Mouse (Mus musculus): ENCODE measurements around the gene Tex13c2. TPM values are rescaled to one million over a fixed set of nuclear protein-coding genes. Genes with fewer than 3 reads are reported as not detected.

The Tex13c2 gene
- polyA plus RNA-seq (2011; ENCODE audit: insufficient read length, low read depth, missing spikeins), result not detected in 2 replicates

DNA sequence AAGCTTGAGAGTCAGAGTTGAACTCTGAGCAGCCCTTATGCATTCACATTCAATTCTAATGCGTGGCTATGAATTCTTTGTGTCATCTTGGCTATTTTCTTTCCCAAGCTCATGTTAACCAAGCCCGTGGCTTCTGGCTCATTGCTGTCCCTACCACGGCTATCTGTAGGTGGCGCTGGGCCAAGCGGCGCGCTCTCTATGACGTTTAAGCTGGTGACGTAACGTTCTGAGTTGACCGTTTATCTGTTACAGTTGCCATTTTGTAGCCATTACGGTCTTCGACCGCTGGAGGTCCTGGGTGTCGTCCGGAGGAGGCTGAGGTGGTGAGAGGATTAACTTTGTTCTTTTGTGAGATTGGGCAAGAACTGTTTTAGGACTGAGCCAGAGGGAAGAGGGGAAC lies at the start of gene Tex13c2:
Gene Tex13c2, plus strand, starts transcription at position 246 of the 400 bp plus-strand sequence.
- TF ChIP-seq POLR2A (IDR thresholded peaks at IDR 0.05; ENCODE audit: low read depth, low read length) (no peak), CTCF (IDR thresholded peaks at IDR 0.05; ENCODE audit: borderline replicate concordance, insufficient read depth, low read length) (no peak)
- Histone ChIP-seq H3K27ac (ENCODE audit: insufficient read depth, low read length) (no peak within 1 kb of the TSS), H3K4me3 (ENCODE audit: insufficient read depth, low read length) (no peak within 1 kb of the TSS), H3K4me1 (ENCODE audit: control insufficient read depth, insufficient read depth, low read length) (no peaks in the 10 kb centered on the region)

DNA sequence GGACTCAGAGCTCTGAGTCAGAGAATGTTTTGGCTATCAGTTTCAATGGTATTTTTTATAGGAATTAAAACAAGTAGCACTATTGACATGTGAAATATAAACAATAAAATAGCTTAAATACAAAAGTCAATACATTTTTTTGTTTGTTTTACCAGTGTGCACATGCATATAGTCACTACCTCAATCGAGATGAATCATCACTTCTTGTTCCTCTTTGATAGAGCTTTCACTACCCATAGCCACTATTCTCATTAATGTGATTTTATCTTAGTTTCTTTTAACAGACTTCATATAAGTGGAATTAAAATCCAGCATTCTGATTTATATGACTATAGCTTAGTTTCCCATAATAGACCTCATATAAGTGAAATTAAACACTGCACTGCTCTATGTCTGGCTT lies 39.2 kb upstream of the Tex13c2 start:
- H3K27ac ChIP-seq (ENCODE audit: insufficient read depth, low read length), result no peak overlapping the region
- H3K4me3 ChIP-seq (ENCODE audit: insufficient read depth, low read length), result no peak overlapping the region
- TF ChIP-seq POLR2A (IDR thresholded peaks at IDR 0.05; ENCODE audit: low read depth, low read length), result no peak
- TF ChIP-seq CTCF (IDR thresholded peaks at IDR 0.05; ENCODE audit: borderline replicate concordance, insufficient read depth, low read length), result no peak
- H3K4me1 ChIP-seq (ENCODE audit: control insufficient read depth, insufficient read depth, low read length), result no peaks in the 10 kb centered on the region

DNA sequence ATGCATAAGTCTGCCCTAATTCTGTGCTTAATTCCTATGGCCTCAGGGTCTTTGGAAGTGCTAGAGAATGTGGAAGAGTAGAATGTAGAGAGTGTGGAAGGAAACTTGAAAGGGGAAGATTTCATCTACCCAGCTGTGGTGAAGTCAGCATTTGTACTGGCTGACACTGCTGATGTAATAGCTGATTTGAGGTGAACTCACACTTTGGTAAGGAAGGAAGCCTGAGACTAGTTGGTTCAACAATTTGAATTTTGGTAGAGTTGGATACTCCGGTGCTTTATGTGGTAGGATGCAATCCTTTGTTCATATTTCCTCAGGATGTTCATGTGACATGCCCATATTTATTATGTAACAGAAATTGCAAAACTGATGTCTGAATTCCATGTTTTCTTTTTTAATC lies 36.5 kb upstream of the Tex13c2 start:
- Histone ChIP-seq H3K4me3 (ENCODE audit: insufficient read depth, low read length) (no peak overlapping the region), H3K27ac (ENCODE audit: insufficient read depth, low read length) (no peak overlapping the region), H3K4me1 (ENCODE audit: control insufficient read depth, insufficient read depth, low read length) (no peaks in the 10 kb centered on the region)
- TF ChIP-seq CTCF (IDR thresholded peaks at IDR 0.05; ENCODE audit: borderline replicate concordance, insufficient read depth, low read length) (no peak), POLR2A (IDR thresholded peaks at IDR 0.05; ENCODE audit: low read depth, low read length) (no peak)

DNA sequence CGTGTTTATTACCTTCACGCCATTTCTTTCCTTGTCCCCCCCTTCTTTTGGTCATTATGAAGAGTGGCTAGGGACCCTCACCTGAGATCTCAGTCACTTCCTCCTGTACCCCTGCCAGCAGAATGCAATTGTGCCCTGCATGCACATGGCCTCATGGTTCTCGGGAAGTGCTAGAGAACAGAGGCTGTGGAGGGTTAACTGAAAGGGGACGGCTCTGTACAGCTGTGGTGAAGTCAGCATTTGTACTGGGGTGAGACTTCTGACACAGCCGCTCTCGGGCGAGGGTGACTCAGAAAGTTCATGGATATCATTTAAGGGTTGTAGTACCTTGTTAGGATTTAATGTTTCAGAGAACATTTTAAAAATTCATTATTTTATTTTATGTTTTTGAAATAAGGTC lies 35.0 kb upstream of the Tex13c2 start:
- Histone ChIP-seq H3K27ac (ENCODE audit: insufficient read depth, low read length) (no peak overlapping the region), H3K4me3 (ENCODE audit: insufficient read depth, low read length) (no peak overlapping the region), H3K4me1 (ENCODE audit: control insufficient read depth, insufficient read depth, low read length) (no peaks in the 10 kb centered on the region)
- TF ChIP-seq CTCF (IDR thresholded peaks at IDR 0.05; ENCODE audit: borderline replicate concordance, insufficient read depth, low read length) (no peak), POLR2A (IDR thresholded peaks at IDR 0.05; ENCODE audit: low read depth, low read length) (no peak)

DNA sequence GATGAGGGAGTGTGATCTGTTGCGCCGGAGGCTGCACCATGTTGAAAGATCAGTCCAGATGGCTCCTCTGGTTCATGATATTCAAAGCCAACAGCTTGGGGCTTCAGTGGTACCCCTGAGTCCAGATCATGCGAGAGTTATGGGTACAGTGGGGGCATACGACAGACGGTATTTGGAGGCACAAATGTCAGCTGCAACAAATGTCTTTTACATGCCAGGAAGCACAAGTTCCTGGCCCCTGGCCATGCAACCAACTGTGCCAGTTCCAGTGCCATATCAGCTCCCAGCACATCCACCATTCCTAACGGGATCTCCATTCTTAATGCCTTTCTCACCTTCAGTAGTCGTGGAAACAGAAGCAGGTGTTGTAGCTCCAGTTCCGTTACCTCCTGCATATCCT lies 845 bp downstream of the Tex13c2 start:
- Histone ChIP-seq H3K4me3 (ENCODE audit: insufficient read depth, low read length) (no peak overlapping the region), H3K27ac (ENCODE audit: insufficient read depth, low read length) (no peak overlapping the region), H3K4me1 (ENCODE audit: control insufficient read depth, insufficient read depth, low read length) (no peaks in the 10 kb centered on the region)
- TF ChIP-seq CTCF (IDR thresholded peaks at IDR 0.05; ENCODE audit: borderline replicate concordance, insufficient read depth, low read length) (no peak), POLR2A (IDR thresholded peaks at IDR 0.05; ENCODE audit: low read depth, low read length) (no peak)

DNA sequence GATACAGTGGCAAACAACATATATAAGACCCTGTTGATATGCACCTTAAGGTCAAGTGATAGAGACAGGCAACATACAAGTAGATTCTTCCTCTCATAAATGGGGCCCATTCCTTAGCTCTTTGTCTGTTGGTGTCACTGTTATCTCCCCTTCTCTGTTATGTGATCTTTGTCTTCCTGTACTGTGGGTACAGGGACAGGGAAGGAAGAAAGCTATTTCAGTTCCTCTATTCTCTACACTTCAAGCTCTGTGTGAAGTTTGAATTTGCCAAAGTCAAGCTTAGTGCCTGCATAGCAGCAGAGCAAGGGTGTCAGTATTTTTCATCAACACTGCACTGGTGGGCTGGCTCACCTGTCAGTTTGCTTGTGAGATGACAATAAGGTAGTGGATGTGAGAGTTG lies 11.0 kb downstream of the Tex13c2 start:
- Histone ChIP-seq H3K4me1 (ENCODE audit: control insufficient read depth, insufficient read depth, low read length) (no peaks in the 10 kb centered on the region), H3K4me3 (ENCODE audit: insufficient read depth, low read length) (no peak overlapping the region), H3K27ac (ENCODE audit: insufficient read depth, low read length) (no peak overlapping the region)
- TF ChIP-seq POLR2A (IDR thresholded peaks at IDR 0.05; ENCODE audit: low read depth, low read length) (no peak), CTCF (IDR thresholded peaks at IDR 0.05; ENCODE audit: borderline replicate concordance, insufficient read depth, low read length) (no peak)

DNA sequence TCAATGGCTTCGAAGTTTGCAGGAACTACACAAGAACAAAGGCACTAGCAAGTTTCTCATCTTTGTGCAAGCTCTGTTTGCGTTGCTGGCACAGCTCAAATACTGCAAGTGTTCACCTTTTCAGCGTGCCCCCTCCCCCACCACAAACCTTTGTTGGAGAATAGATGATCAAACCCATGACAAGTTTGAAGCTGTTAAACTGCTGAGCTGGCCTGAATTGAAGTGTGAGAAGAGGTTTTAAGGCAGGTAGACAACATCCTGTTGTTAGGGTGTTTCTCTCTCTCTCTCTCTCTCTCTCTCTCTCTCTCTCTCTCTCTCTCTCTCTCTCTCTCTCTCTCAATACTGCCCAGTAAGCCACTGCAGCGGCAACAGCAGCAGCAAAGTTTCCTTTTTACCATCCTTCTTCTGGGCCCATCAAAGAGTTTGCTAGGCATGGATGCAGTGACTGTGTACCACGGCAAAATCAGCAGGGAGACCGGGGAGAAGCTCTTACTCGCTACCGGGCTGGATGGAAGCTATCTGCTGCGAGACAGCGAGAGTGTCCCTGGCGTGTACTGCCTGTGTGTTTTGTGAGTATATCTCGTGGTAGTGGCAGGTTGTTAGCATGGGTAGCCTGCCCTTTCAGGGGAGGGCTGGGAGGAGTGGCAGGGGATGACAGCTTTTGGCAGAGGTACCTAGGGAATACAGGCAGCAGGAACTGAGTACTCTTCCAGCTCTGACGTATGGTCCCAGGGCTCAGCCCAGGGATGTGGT lies 13.0 kb downstream of the Tex13c2 start, which contains the start of gene Sh2d1a:
Gene Sh2d1a, plus strand, starts transcription at position 163 of the 753 bp plus-strand sequence.
- Histone ChIP-seq H3K27ac (ENCODE audit: insufficient read depth, low read length) (no peak within 1 kb of the TSS), H3K4me3 (ENCODE audit: insufficient read depth, low read length) (no peak within 1 kb of the TSS), H3K4me1 (ENCODE audit: control insufficient read depth, insufficient read depth, low read length) (no peaks in the 10 kb centered on the region)
- TF ChIP-seq CTCF (IDR thresholded peaks at IDR 0.05; ENCODE audit: borderline replicate concordance, insufficient read depth, low read length), result no peak
- TF ChIP-seq POLR2A (IDR thresholded peaks at IDR 0.05; ENCODE audit: low read depth, low read length), result no peak

DNA sequence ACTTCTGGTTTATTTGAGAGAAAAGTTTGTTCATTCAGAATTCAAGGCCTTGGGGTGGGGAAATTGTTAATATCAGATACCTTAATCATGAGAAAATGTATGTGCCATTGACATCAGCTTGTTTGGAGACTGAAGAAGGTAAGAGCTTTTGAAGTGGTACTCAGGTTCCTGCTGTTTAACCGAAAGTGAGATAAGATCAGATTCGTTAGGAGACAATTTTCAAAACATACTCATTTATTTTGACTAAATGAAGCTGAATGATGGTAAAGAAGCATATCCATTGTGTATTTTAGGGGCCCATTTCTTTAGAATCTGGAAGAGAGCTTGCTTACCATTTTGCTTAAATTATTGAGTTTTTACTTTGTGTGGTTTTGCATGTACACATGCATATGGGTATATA lies 21.6 kb downstream of the Tex13c2 start:
- Histone ChIP-seq H3K27ac (ENCODE audit: insufficient read depth, low read length) (no peak overlapping the region), H3K4me1 (ENCODE audit: control insufficient read depth, insufficient read depth, low read length) (no peaks in the 10 kb centered on the region), H3K4me3 (ENCODE audit: insufficient read depth, low read length) (no peak overlapping the region)
- TF ChIP-seq POLR2A (IDR thresholded peaks at IDR 0.05; ENCODE audit: low read depth, low read length) (no peak), CTCF (IDR thresholded peaks at IDR 0.05; ENCODE audit: borderline replicate concordance, insufficient read depth, low read length) (no peak)

DNA sequence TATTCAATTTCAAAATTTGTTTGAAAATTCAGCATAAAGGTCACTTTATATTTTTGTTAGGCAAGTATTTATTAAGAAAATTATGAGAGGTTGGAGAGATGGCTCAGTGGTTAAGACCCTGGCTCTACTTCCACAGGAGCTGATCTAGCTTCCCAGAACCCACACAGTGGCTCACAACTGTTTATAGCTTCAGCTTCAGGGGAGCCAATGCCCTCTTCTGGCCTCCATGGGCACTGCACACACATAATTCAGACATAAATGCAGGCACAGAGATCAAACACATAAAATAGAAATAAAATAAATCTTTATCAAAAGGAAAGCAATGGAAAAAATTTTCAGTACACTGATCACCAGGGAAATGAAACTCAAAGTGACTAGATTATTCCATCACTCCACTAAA lies 23.1 kb downstream of the Tex13c2 start:
- H3K4me1 ChIP-seq (ENCODE audit: control insufficient read depth, insufficient read depth, low read length), result no peaks in the 10 kb centered on the region
- H3K27ac ChIP-seq (ENCODE audit: insufficient read depth, low read length), result no peak overlapping the region
- no peak for TF ChIP-seq POLR2A (IDR thresholded peaks at IDR 0.05; ENCODE audit: low read depth, low read length)
- TF ChIP-seq CTCF (IDR thresholded peaks at IDR 0.05; ENCODE audit: borderline replicate concordance, insufficient read depth, low read length), result peak; percentile 17; the same call in 1 of the 2 replicates
- no peak overlapping the region for H3K4me3 ChIP-seq (ENCODE audit: insufficient read depth, low read length)

DNA sequence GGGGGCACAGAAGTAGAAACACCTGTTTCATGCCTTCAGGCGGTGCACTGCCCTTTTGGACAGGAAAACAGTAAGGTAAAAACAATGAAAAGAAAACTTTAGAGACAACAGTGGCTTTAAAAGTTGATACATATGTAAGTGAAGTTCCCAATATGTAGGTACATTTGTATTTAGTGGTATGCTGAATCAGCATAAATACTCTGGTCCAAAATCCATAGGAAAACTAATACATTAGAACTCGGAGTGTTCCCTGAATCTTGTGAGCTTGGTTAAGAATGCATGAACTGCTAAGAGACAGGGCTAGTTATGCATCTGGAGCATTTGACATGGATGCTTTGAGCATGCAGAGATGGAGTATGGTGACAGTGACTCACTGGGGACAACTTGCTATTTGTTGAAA lies 33.4 kb downstream of the Tex13c2 start:
- Histone ChIP-seq H3K27ac (ENCODE audit: insufficient read depth, low read length) (no peak overlapping the region), H3K4me3 (ENCODE audit: insufficient read depth, low read length) (no peak overlapping the region), H3K4me1 (ENCODE audit: control insufficient read depth, insufficient read depth, low read length) (no peaks in the 10 kb centered on the region)
- TF ChIP-seq CTCF (IDR thresholded peaks at IDR 0.05; ENCODE audit: borderline replicate concordance, insufficient read depth, low read length), result no peak
- TF ChIP-seq POLR2A (IDR thresholded peaks at IDR 0.05; ENCODE audit: low read depth, low read length), result no peak

Data from embryonic fibroblast, embryonic 13.5 days (primary cell).